ENCODE assay signal across 36 mouse cellular contexts in genomic region chr14:73614961-73615360, GRCm38 (mm10). TPM values are rescaled to one million over a fixed set of nuclear protein-coding genes. Genes with fewer than 3 reads are reported as not detected.
"Had no signal": no experiment of that assay in that cellular context is flagged by ENCODE, and none has a peak within 500 bp of the region (broad histone marks: within the 10 kb centered on the region; RNA-seq: fewer than 3 reads in every experiment).

No protein-coding gene starts in this region.

RNA-seq across cellular contexts. Expression of gene Gm21750, which starts 46.1 kb away (rescaled TPM):
- total RNA-seq: left cerebral cortex, postnatal 36 days; left cerebral cortex, postnatal 4 days; liver, adult 2 months; megakaryocyte progenitor cell, adult 5-6 weeks; megakaryocyte, adult 5-6 weeks; midbrain, postnatal 0 days; monocyte, adult 5-6 weeks had no signal
- polyA plus RNA-seq: limb, embryonic 10.5 days; limb, embryonic 11.5 days; limb, embryonic 12.5 days; limb, embryonic 13.5 days; limb, embryonic 14.5 days; limb, embryonic 15.5 days; liver, adult 2 months; liver, embryonic 11.5 days; liver, embryonic 12.5 days; liver, embryonic 13.5 days; liver, embryonic 14.5 days; liver, embryonic 15.5 days; liver, embryonic 16.5 days; liver, postnatal 0 days; lung, adult 2 months; lung, embryonic 14.5 days; lung, embryonic 15.5 days; lung, embryonic 16.5 days; lung, postnatal 0 days; macrophage; midbrain, embryonic 10.5 days; midbrain, embryonic 11.5 days; midbrain, embryonic 12.5 days; midbrain, embryonic 13.5 days; midbrain, embryonic 14.5 days; midbrain, embryonic 15.5 days; midbrain, embryonic 16.5 days; midbrain, postnatal 0 days; myocyte; neural tube, embryonic 11.5 days; neural tube, embryonic 12.5 days had no signal
